In the genomic region with DNA sequence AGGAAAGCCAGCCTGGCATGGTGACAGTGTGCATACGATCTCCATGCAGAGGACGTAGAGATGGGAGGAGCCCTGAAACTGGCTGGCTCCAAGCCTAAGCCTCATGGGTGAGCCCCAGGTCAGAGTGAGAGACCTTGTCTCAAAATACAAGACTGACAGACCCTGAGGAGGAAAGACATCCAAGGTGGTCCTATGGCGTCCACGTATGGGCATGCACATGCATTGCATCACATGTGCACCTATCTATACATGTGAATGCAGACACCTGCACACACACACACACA, we compare ENCODE assay signal across 23 mouse cellular contexts.
DNase-seq lines count a peak whose midpoint lies in the region; ATAC-seq and TF ChIP-seq lines count a peak whose summit lies in the region.
"Had no signal": no experiment of that assay in that cellular context is flagged by ENCODE, and none has a peak within 500 bp of the region (broad histone marks: within the 10 kb centered on the region; RNA-seq: fewer than 3 reads in every experiment).

No protein-coding gene starts in this region.

- H3K9me3 ChIP-seq in forebrain, embryonic 14.5 days (replicated peaks; ENCODE audit: control insufficient read depth, low read length): no peaks in the 10 kb centered on the region
- no peaks in the 10 kb centered on the region for H3K9me3 ChIP-seq in forebrain, postnatal 0 days (ENCODE audit: low read length)
- H3K9me3 ChIP-seq in kidney, embryonic 15.5 days (replicated peaks): no peaks in the 10 kb centered on the region
- no peaks in the 10 kb centered on the region for H3K9me3 ChIP-seq in intestine, embryonic 16.5 days (ENCODE audit: control insufficient read depth, low read length)
- H3K9me3 ChIP-seq in neural tube, embryonic 12.5 days: no peaks in the 10 kb centered on the region
- H3K9me3 ChIP-seq: heart, embryonic 10.5 days; hindbrain, embryonic 13.5 days; midbrain, embryonic 15.5 days had no signal

- ATAC-seq in forebrain, embryonic 14.5 days: no peak
- ATAC-seq in forebrain, postnatal 0 days: no peak
- peak; percentile 52; the same call in 1 of the 2 replicates for ATAC-seq in kidney, embryonic 15.5 days (replicated peaks; ENCODE audit: low FRiP score)
- peak; percentile 24; the same call in 1 of the 2 replicates for ATAC-seq in intestine, embryonic 16.5 days
- ATAC-seq in neural tube, embryonic 12.5 days (ENCODE audit: low FRiP score, low read depth): peak; percentile 35; the same call in 1 of the 2 replicates
- ATAC-seq: CD4-positive, CD25-positive, alpha-beta regulatory T cell, adult 4 months; midbrain, embryonic 15.5 days; Patski had no signal

- 85% methylated on average over 4 of the region's 4 CpGs for WGBS in forebrain, embryonic 14.5 days
- 81% methylated on average over 4 of the region's 4 CpGs for WGBS in forebrain, postnatal 0 days
- WGBS in kidney, embryonic 15.5 days: 67% methylated on average over 4 of the region's 4 CpGs
- 89% methylated on average over 4 of the region's 4 CpGs for WGBS in intestine, embryonic 16.5 days
- WGBS in neural tube, embryonic 12.5 days: 80% methylated on average over 4 of the region's 4 CpGs

- no peak for TF ChIP-seq CTCF in forebrain, postnatal 0 days (IDR thresholded peaks at IDR 0.05; ENCODE audit: low read depth)

- no peak overlapping the region for H3K4me2 ChIP-seq in forebrain, embryonic 14.5 days (ENCODE audit: low read length)
- H3K4me2 ChIP-seq in forebrain, postnatal 0 days (ENCODE audit: low read depth): no peak overlapping the region
- no peak overlapping the region for H3K4me2 ChIP-seq in kidney, embryonic 15.5 days
- H3K4me2 ChIP-seq in intestine, embryonic 16.5 days (ENCODE audit: low read depth, low read length): no peak overlapping the region
- H3K4me2 ChIP-seq in neural tube, embryonic 12.5 days (replicated peaks): no peak overlapping the region
- H3K4me2 ChIP-seq: hindbrain, embryonic 13.5 days; midbrain, embryonic 15.5 days had no signal

- no peak for DNase-seq in forebrain, embryonic 14.5 days (ENCODE audit: low spot score)
- no peak for DNase-seq in forebrain, postnatal 0 days
- no peak for DNase-seq in kidney, adult 9 months
- no peak for DNase-seq in thymus, postnatal 0 days (ENCODE audit: low spot score)
- no peak for DNase-seq in frontal cortex, postnatal 36 days (ENCODE audit: low spot score in 2 of 2)
- DNase-seq: adrenal gland, postnatal 10 days; cerebellum, adult 9-11 months; heart, postnatal 10 days; kidney, adult 18-20 months; liver; lung, adult 18-20 months; lung, postnatal 14 days; right cerebral cortex, adult 18-20 months; thymus, postnatal 25 days had no signal

- peak overlapping the region; percentile 33; the same call in 1 of the 2 replicates for H3K27ac ChIP-seq in forebrain, embryonic 14.5 days (ENCODE audit: low read depth, low read length)
- no peak overlapping the region for H3K27ac ChIP-seq in forebrain, postnatal 0 days (ENCODE audit: low read depth, low read length)
- peak overlapping the region; percentile 79; the same call in 1 of the 2 replicates for H3K27ac ChIP-seq in kidney, embryonic 15.5 days
- no peak overlapping the region for H3K27ac ChIP-seq in intestine, embryonic 16.5 days (ENCODE audit: low read length)
- H3K27ac ChIP-seq in neural tube, embryonic 12.5 days: no peak overlapping the region
- H3K27ac ChIP-seq: heart, embryonic 10.5 days; hindbrain, embryonic 13.5 days; midbrain, embryonic 15.5 days had no signal

- H3K9ac ChIP-seq in forebrain, embryonic 14.5 days (ENCODE audit: low read length): no peak overlapping the region
- no peak overlapping the region for H3K9ac ChIP-seq in forebrain, postnatal 0 days
- H3K9ac ChIP-seq in kidney, embryonic 15.5 days: no peak overlapping the region
- no peak overlapping the region for H3K9ac ChIP-seq in intestine, embryonic 16.5 days (ENCODE audit: low read depth, low read length)
- H3K9ac ChIP-seq in neural tube, embryonic 12.5 days: no peak overlapping the region
- H3K9ac ChIP-seq: hindbrain, embryonic 13.5 days; midbrain, embryonic 15.5 days had no signal

- H3K4me1 ChIP-seq in forebrain, embryonic 14.5 days (ENCODE audit: control insufficient read depth, insufficient read depth, low read length): peaks cover 2% of the 10 kb centered on the region; the same call in 1 of the 2 replicates
- no peaks in the 10 kb centered on the region for H3K4me1 ChIP-seq in forebrain, postnatal 0 days (ENCODE audit: insufficient read depth)
- peaks cover 39% of the 10 kb centered on the region for H3K4me1 ChIP-seq in kidney, embryonic 15.5 days
- H3K4me1 ChIP-seq in intestine, embryonic 16.5 days (ENCODE audit: control insufficient read depth, insufficient read depth, low read length): peaks cover 13% of the 10 kb centered on the region; the same call in 1 of the 2 replicates
- H3K4me1 ChIP-seq in neural tube, embryonic 12.5 days: peaks cover 21% of the 10 kb centered on the region

- H3K27me3 ChIP-seq in forebrain, embryonic 14.5 days (replicated peaks; ENCODE audit: control insufficient read depth, insufficient read depth, low read length): no peaks in the 10 kb centered on the region
- no peaks in the 10 kb centered on the region for H3K27me3 ChIP-seq in forebrain, postnatal 0 days (ENCODE audit: insufficient read depth, low read length)
- peaks cover 12% of the 10 kb centered on the region; the same call in 1 of the 2 replicates for H3K27me3 ChIP-seq in kidney, embryonic 15.5 days
- no peaks in the 10 kb centered on the region for H3K27me3 ChIP-seq in intestine, embryonic 16.5 days (replicated peaks; ENCODE audit: control insufficient read depth, insufficient read depth, low read length)
- peaks cover 67% of the 10 kb centered on the region for H3K27me3 ChIP-seq in neural tube, embryonic 12.5 days (replicated peaks)
- H3K27me3 ChIP-seq: hindbrain, embryonic 13.5 days; midbrain, embryonic 15.5 days; Patski had no signal

- H3K4me3 ChIP-seq in forebrain, embryonic 14.5 days (ENCODE audit: low read depth, low read length): no peak overlapping the region
- no peak overlapping the region for H3K4me3 ChIP-seq in forebrain, postnatal 0 days (ENCODE audit: low read depth, low read length)
- no peak overlapping the region for H3K4me3 ChIP-seq in kidney, embryonic 15.5 days (replicated peaks)
- no peak overlapping the region for H3K4me3 ChIP-seq in intestine, embryonic 16.5 days (ENCODE audit: low read length)
- no peak overlapping the region for H3K4me3 ChIP-seq in neural tube, embryonic 12.5 days
- H3K4me3 ChIP-seq: heart, embryonic 10.5 days; hindbrain, embryonic 13.5 days; midbrain, embryonic 15.5 days; myocyte had no signal

- no peaks in the 10 kb centered on the region for H3K36me3 ChIP-seq in forebrain, embryonic 14.5 days (ENCODE audit: control insufficient read depth, insufficient read depth, low read length)
- H3K36me3 ChIP-seq in forebrain, postnatal 0 days (ENCODE audit: insufficient read depth): no peaks in the 10 kb centered on the region
- no peaks in the 10 kb centered on the region for H3K36me3 ChIP-seq in kidney, embryonic 15.5 days
- no peaks in the 10 kb centered on the region for H3K36me3 ChIP-seq in intestine, embryonic 16.5 days (ENCODE audit: control insufficient read depth, insufficient read depth, low read length)
- no peaks in the 10 kb centered on the region for H3K36me3 ChIP-seq in neural tube, embryonic 12.5 days
- H3K36me3 ChIP-seq: heart, embryonic 10.5 days; hindbrain, embryonic 13.5 days; midbrain, embryonic 15.5 days had no signal

Comparison
In these comparisons a context has a peak if more than half of its experiments do, and no peak if none do; other contexts are left out.
1. H3K27ac ChIP-seq: peak in forebrain, embryonic 14.5 days (single experiment) and kidney, embryonic 15.5 days (single experiment); none in forebrain, postnatal 0 days (single experiment), intestine, embryonic 16.5 days (single experiment) and neural tube, embryonic 12.5 days (single experiment).
2. ATAC-seq: peak in kidney, embryonic 15.5 days (single experiment), intestine, embryonic 16.5 days (single experiment) and neural tube, embryonic 12.5 days (single experiment); none in forebrain, embryonic 14.5 days (single experiment) and forebrain, postnatal 0 days (single experiment).